Comparison of ENCODE assay signal across 8 mouse cellular contexts in genomic region chr5:32785313-32785915, GRCm38 (mm10). TPM values are rescaled to one million over a fixed set of nuclear protein-coding genes. Genes with fewer than 3 reads are reported as not detected.
DNase-seq lines count a peak whose midpoint lies in the region; ATAC-seq and TF ChIP-seq lines count a peak whose summit lies in the region.

TSS of gene Pisd (minus strand) at chr5:32785646.

- H3K4me1 ChIP-seq in bone marrow macrophage, adult 2 months (ENCODE audit: control insufficient read depth, insufficient read depth, low read length) = peaks cover 9% of the 10 kb centered on the region
- no peaks in the 10 kb centered on the region for H3K4me1 ChIP-seq in embryonic fibroblast, embryonic 13.5 days (ENCODE audit: control insufficient read depth, insufficient read depth, low read length)
- peaks cover 4% of the 10 kb centered on the region; the same call in 1 of the 2 replicates for H3K4me1 ChIP-seq in kidney, embryonic 14.5 days (ENCODE audit: control insufficient read depth, insufficient read depth, low read length)
- H3K4me1 ChIP-seq in limb, embryonic 15.5 days = peaks cover 9% of the 10 kb centered on the region

- no peaks in the 10 kb centered on the region for H3K27me3 ChIP-seq in kidney, embryonic 14.5 days (ENCODE audit: control insufficient read depth, insufficient read depth, low read length)
- no peaks in the 10 kb centered on the region for H3K27me3 ChIP-seq in limb, embryonic 15.5 days

- peaks cover 8% of the 10 kb centered on the region; the same call in 1 of the 2 replicates for H3K36me3 ChIP-seq in kidney, embryonic 14.5 days (ENCODE audit: control insufficient read depth, insufficient read depth, low read length)
- peaks cover 11% of the 10 kb centered on the region for H3K36me3 ChIP-seq in limb, embryonic 15.5 days

- H3K27ac ChIP-seq in bone marrow macrophage, adult 2 months (ENCODE audit: insufficient read depth, low read depth, low read length) = peak within 1 kb of the TSS; percentile 11; the same call in 1 of the 2 replicates
- H3K27ac ChIP-seq in embryonic fibroblast, embryonic 13.5 days (ENCODE audit: insufficient read depth, low read length) = no peak within 1 kb of the TSS
- H3K27ac ChIP-seq in kidney, embryonic 14.5 days (ENCODE audit: low read depth, low read length) = peak within 1 kb of the TSS; percentile 26; the same call in 1 of the 2 replicates
- H3K27ac ChIP-seq in limb, embryonic 15.5 days = peak within 1 kb of the TSS; percentile 74

- TF ChIP-seq CTCF in bone marrow macrophage, adult 2 months (IDR thresholded peaks at IDR 0.05; ENCODE audit: low read depth, low read length) = no peak
- TF ChIP-seq CTCF in embryonic fibroblast, embryonic 13.5 days (IDR thresholded peaks at IDR 0.05; ENCODE audit: borderline replicate concordance, insufficient read depth, low read length) = peak; percentile 17; the same call in 1 of the 2 replicates

- peak within 1 kb of the TSS; percentile 65 for H3K9ac ChIP-seq in kidney, embryonic 14.5 days (ENCODE audit: low read depth, low read length)
- H3K9ac ChIP-seq in limb, embryonic 15.5 days = peak within 1 kb of the TSS; percentile 61

- H3K9me3 ChIP-seq in kidney, embryonic 14.5 days (ENCODE audit: control insufficient read depth, low read length) = no peaks in the 10 kb centered on the region
- H3K9me3 ChIP-seq in limb, embryonic 15.5 days = no peaks in the 10 kb centered on the region

- peak within 1 kb of the TSS; percentile 71 for H3K4me2 ChIP-seq in kidney, embryonic 14.5 days (replicated peaks; ENCODE audit: low read depth, low read length)
- peak within 1 kb of the TSS; percentile 82 for H3K4me2 ChIP-seq in limb, embryonic 15.5 days

- TF ChIP-seq POLR2A in bone marrow macrophage, adult 2 months (IDR thresholded peaks at IDR 0.05; ENCODE audit: borderline replicate concordance, low read depth, low read length) = no peak; the same call in 1 of the 2 replicates
- peak; percentile 89 for TF ChIP-seq POLR2A in embryonic fibroblast, embryonic 13.5 days (IDR thresholded peaks at IDR 0.05; ENCODE audit: low read depth, low read length)

- peak; percentile 99 for ATAC-seq in kidney, embryonic 14.5 days (ENCODE audit: low FRiP score, low TSS enrichment)
- ATAC-seq in limb, embryonic 15.5 days (ENCODE audit: insufficient number of reproducible peaks, low FRiP score, low TSS enrichment, low read depth) = peak; percentile 96

- DNase-seq in A20 (ENCODE audit: low read depth, low spot score) = peak; percentile 89
- DNase-seq in heart, adult 9 months (ENCODE audit: low spot score in 2 of 2) = peak; percentile 93 to 94
- DNase-seq in monocyte, adult 2 months (ENCODE audit: low read depth in 1 of 2, low spot score in 2 of 2) = peak; percentile 73 to 86
- DNase-seq in spleen, postnatal 36 days (ENCODE audit: low spot score in 2 of 2) = peak; percentile 93 to 94

- under 1% methylated on average over 52 of the region's 52 CpGs for WGBS in kidney, embryonic 14.5 days
- WGBS in limb, embryonic 15.5 days = under 1% methylated on average over 52 of the region's 52 CpGs

- H3K4me3 ChIP-seq in bone marrow macrophage, adult 2 months (ENCODE audit: insufficient read depth, low read length) = peak within 1 kb of the TSS; percentile 69
- peak within 1 kb of the TSS; percentile 67 for H3K4me3 ChIP-seq in embryonic fibroblast, embryonic 13.5 days (ENCODE audit: insufficient read depth, low read length)
- H3K4me3 ChIP-seq in kidney, embryonic 14.5 days (ENCODE audit: low read length) = peak within 1 kb of the TSS; percentile 88
- H3K4me3 ChIP-seq in limb, embryonic 15.5 days = peak within 1 kb of the TSS; percentile 84

RNA-seq across cellular contexts. Expression of gene Pisd, which starts in this region (rescaled TPM):
- 103 and 109 TPM in 2 replicates for polyA plus RNA-seq in bone marrow macrophage, adult 2 months (2012; ENCODE audit: insufficient read depth, insufficient read length, missing spikeins)
- 39.9 and 41.3 TPM in 2 replicates for polyA plus RNA-seq in embryonic fibroblast, embryonic 13.5 days (2011; ENCODE audit: insufficient read length, low read depth, missing spikeins)
- 73.7 and 79.2 TPM in 2 replicates for polyA plus RNA-seq in kidney, embryonic 14.5 days (2014; fragmentation: Nextera tagmentation; extraction: Ambion mirVana)
- polyA plus RNA-seq in limb, embryonic 15.5 days (2015; fragmentation: Nextera tagmentation; extraction: Ambion mirVana) = 56.9 and 57.6 TPM in 2 replicates
